Mouse (Mus musculus): ENCODE data around the gene Scfd2.

DNA sequence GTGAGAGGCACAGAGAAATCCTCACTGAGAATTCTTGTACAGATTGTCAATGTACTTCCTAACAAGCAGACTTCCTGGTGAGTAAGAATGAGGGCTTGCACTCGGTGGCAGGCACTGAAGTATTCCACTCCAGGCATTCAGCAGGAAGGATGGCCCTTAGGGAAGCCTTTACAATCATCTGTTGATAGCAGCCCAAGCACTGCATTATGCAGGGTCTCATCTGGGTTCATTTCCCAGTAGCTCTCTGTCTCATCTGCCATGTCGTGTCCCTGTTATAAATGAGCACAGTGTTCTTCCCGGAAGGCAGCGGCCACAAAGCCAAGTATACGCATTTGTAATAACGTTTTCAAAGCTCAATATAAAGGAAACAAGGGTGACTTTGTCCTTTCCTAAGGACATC is 48.9 kb downstream of the Scfd2 start:
- TF ChIP-seq CTCF (IDR thresholded peaks at IDR 0.05; ENCODE audit: low read depth) = no peak
- no peak for TF ChIP-seq EP300 (IDR thresholded peaks at IDR 0.05; ENCODE audit: low read depth)

All from liver, postnatal 0 days (tissue).